Mouse (Mus musculus) left cerebral cortex, adult 6 months (tissue): ENCODE results near the gene Lrrc4c. TPM values are rescaled to one million over a fixed set of nuclear protein-coding genes. Genes with fewer than 3 reads are reported as not detected.

Experiments used
- long read RNA-seq, 2 experiments: library from polyadenylated mRNA; unstranded; transcript quantifications; one replicate each; pipeline ENCODE4 v2.0.0; 2019 to 2020
- polyA plus RNA-seq: library from polyadenylated mRNA; unstranded; fragments of <200 nt; fragmentation: Nextera tagmentation; gene quantifications from 2 replicates; pipeline ENCODE4 v1.2.3, GENCODE M21; 2021

Gene Lrrc4c
- polyA plus RNA-seq = 47.8 and 64.1 TPM in 2 replicates
- long read RNA-seq, experiment 1, transcript Lrrc4c-201 (3 exons, 3,492 nt) = major isoform, 197 of 255 reads
- long read RNA-seq, experiment 1, partial matches to known transcripts = 22 of 255 reads
- long read RNA-seq, experiment 1, other reads (novel, unspliced or antisense) = 32 of 255 reads
- long read RNA-seq, experiment 2, transcript Lrrc4c-201 (3 exons, 3,492 nt) = major isoform, 38 of 119 reads
- long read RNA-seq, experiment 2, partial matches to known transcripts = 1 of 119 reads
- long read RNA-seq, experiment 2, other reads (novel, unspliced or antisense) = 80 of 119 reads

GRCm38 (mm10) chr2:96317387-96318299 is at the start of gene Lrrc4c:
TSS of gene Lrrc4c (plus strand) at chr2:96318169.

